25 mouse cellular contexts compared by ENCODE assay signal in the genomic region with DNA sequence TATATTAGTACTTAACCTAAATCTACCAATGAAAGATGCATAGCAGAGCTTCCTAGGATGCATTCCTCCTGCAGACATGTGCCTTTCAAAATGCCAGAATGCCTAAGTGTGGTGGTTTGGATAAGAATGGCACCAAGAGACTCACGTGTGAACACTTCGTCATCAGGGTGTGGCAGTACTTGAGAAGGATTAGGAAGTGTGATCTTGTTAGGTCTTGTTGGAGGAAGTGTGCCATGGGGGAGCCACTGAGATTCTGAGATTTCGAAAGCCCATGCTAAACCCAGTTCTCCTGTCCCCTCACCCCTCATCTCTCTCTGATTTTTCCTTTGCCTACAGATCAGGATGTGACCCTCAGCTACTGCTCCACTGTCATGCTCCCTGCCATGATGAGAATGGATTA. TPM values are rescaled to one million over a fixed set of nuclear protein-coding genes. Genes with fewer than 3 reads are reported as not detected.
DNase-seq lines count a peak whose midpoint lies in the region; ATAC-seq and TF ChIP-seq lines count a peak whose summit lies in the region.
"Had no signal": no experiment of that assay in that cellular context is flagged by ENCODE, and none has a peak within 500 bp of the region (broad histone marks: within the 10 kb centered on the region; RNA-seq: fewer than 3 reads in every experiment).

No protein-coding gene starts in this region.

- peaks cover 41% of the 10 kb centered on the region for H3K4me1 ChIP-seq in spleen, adult 2 months (ENCODE audit: control insufficient read depth, insufficient read depth, insufficient read length)
- no peaks in the 10 kb centered on the region for H3K4me1 ChIP-seq in forebrain, postnatal 0 days (ENCODE audit: insufficient read depth)
- H3K4me1 ChIP-seq: embryonic facial prominence, embryonic 12.5 days had no signal

- H3K9me3 ChIP-seq in forebrain, postnatal 0 days (ENCODE audit: low read length) = no peaks in the 10 kb centered on the region
- H3K9me3 ChIP-seq: embryonic facial prominence, embryonic 12.5 days; heart, embryonic 12.5 days; hindbrain, embryonic 10.5 days; liver, embryonic 12.5 days; midbrain, embryonic 12.5 days; neural tube, embryonic 12.5 days had no signal

- H3K4me2 ChIP-seq in forebrain, postnatal 0 days (ENCODE audit: low read depth) = no peak overlapping the region
- H3K4me2 ChIP-seq: embryonic facial prominence, embryonic 12.5 days; heart, embryonic 12.5 days; liver, embryonic 12.5 days; midbrain, embryonic 12.5 days; neural tube, embryonic 12.5 days had no signal

- TF ChIP-seq CTCF in spleen, adult 2 months (IDR thresholded peaks at IDR 0.05; ENCODE audit: extremely low read depth, insufficient read depth, insufficient read length, insufficient replicate concordance) = no peak
- no peak for TF ChIP-seq CTCF in forebrain, postnatal 0 days (IDR thresholded peaks at IDR 0.05; ENCODE audit: low read depth)

- WGBS in spleen, adult 2 months = 67% methylated on average over 3 of the region's 3 CpGs
- 88% methylated on average over 3 of the region's 3 CpGs for WGBS in forebrain, postnatal 0 days

- no peak overlapping the region for H3K4me3 ChIP-seq in spleen, adult 2 months (ENCODE audit: extremely low read depth, insufficient read depth, insufficient read length)
- no peak overlapping the region for H3K4me3 ChIP-seq in forebrain, postnatal 0 days (ENCODE audit: low read depth, low read length)
- H3K4me3 ChIP-seq: embryonic facial prominence, embryonic 12.5 days; heart, embryonic 12.5 days; hindbrain, embryonic 10.5 days; liver, embryonic 12.5 days; midbrain, embryonic 12.5 days; neural tube, embryonic 12.5 days had no signal

- H3K27ac ChIP-seq in spleen, adult 2 months (ENCODE audit: insufficient read depth, low read length) = peak overlapping the region; percentile 52; the same call in 1 of the 2 replicates
- no peak overlapping the region for H3K27ac ChIP-seq in forebrain, postnatal 0 days (ENCODE audit: low read depth, low read length)
- H3K27ac ChIP-seq: embryonic facial prominence, embryonic 12.5 days; hindbrain, embryonic 10.5 days; kidney, postnatal 0 days; liver, embryonic 12.5 days; midbrain, embryonic 12.5 days; neural tube, embryonic 12.5 days; stomach, postnatal 0 days had no signal

- H3K36me3 ChIP-seq in spleen, adult 2 months (ENCODE audit: control insufficient read depth, insufficient read depth, low read length) = no peaks in the 10 kb centered on the region
- peaks cover 3% of the 10 kb centered on the region; the same call in 1 of the 2 replicates for H3K36me3 ChIP-seq in forebrain, postnatal 0 days (ENCODE audit: insufficient read depth)

- no peaks in the 10 kb centered on the region for H3K27me3 ChIP-seq in spleen, adult 2 months (ENCODE audit: control insufficient read depth, insufficient read depth, low read length)
- no peaks in the 10 kb centered on the region for H3K27me3 ChIP-seq in forebrain, postnatal 0 days (ENCODE audit: insufficient read depth, low read length)
- H3K27me3 ChIP-seq: embryonic facial prominence, embryonic 12.5 days; heart, embryonic 12.5 days; liver, embryonic 12.5 days; midbrain, embryonic 12.5 days; neural tube, embryonic 12.5 days had no signal

- no peak overlapping the region for H3K9ac ChIP-seq in forebrain, postnatal 0 days
- H3K9ac ChIP-seq: embryonic facial prominence, embryonic 12.5 days; heart, embryonic 12.5 days; liver, embryonic 12.5 days; midbrain, embryonic 12.5 days; neural tube, embryonic 12.5 days had no signal

- DNase-seq in heart, adult 11 months = peak; percentile 80
- DNase-seq in heart, adult 8-10 months (ENCODE audit: low spot score) = no peak
- DNase-seq in spleen, adult 2 months (ENCODE audit: low read depth in 1 of 2, low spot score in 2 of 2) = no peak
- no peak for DNase-seq in spleen, postnatal 10 days (ENCODE audit: low spot score in 2 of 2)
- no peak for DNase-seq in forebrain, postnatal 0 days
- no peak for DNase-seq in thymus, postnatal 36 days
- DNase-seq in cerebellum, adult 18-20 months = no peak
- DNase-seq: adrenal gland, adult 2 months; cerebellum, adult 2 months; cerebellum, postnatal 25 days; heart, postnatal 10 days; kidney, adult 11 months; lung, adult 18-20 months; lung, postnatal 4 days; thymus, adult 2 months had no signal

- no peak for TF ChIP-seq POLR2A in spleen, adult 2 months (IDR thresholded peaks at IDR 0.05; ENCODE audit: low read depth, low read length)

- ATAC-seq in megakaryocyte progenitor cell, adult 5-6 weeks (replicated peaks; ENCODE audit: poor library complexity) = 0 out of 2 replicates have a peak, but pooled peaks have one; percentile 25
- no peak for ATAC-seq in forebrain, postnatal 0 days
- ATAC-seq: hindbrain, embryonic 16.5 days; liver, embryonic 12.5 days had no signal

RNA-seq across cellular contexts. Expression of a gene that starts 58.2 kb away (rescaled TPM):
- 10 to 100 TPM; 20.1 to 22.6 (median 21.7) TPM for total RNA-seq in heart, adult 8-10 months (2022)
- 55.8 and 58.5 TPM in 2 replicates for polyA plus RNA-seq in spleen, adult 2 months (2012; rRNA removed)
- 39.1 and 41.1 TPM in 2 replicates for total RNA-seq in megakaryocyte progenitor cell, adult 5-6 weeks (2015)
- 51.9 and 52.0 TPM in 2 replicates for total RNA-seq in megakaryocyte progenitor cell, adult 5-6 weeks (2017)
- 137 and 150 TPM in 2 replicates for total RNA-seq in forebrain, postnatal 0 days (2014; rRNA removed)
- 121 and 137 TPM in 2 replicates for polyA plus RNA-seq in forebrain, postnatal 0 days (2015; fragmentation: Nextera tagmentation; extraction: Ambion mirVana)
